Comparison of ENCODE assay signal across 15 mouse cellular contexts in genomic region chr10:96338609-96338978, GRCm38 (mm10).
DNase-seq lines count a peak whose midpoint lies in the region; ATAC-seq and TF ChIP-seq lines count a peak whose summit lies in the region.
"Had no signal": no experiment of that assay in that cellular context is flagged by ENCODE, and none has a peak within 500 bp of the region (broad histone marks: within the 10 kb centered on the region; RNA-seq: fewer than 3 reads in every experiment).

No protein-coding gene starts in this region.

- no peak overlapping the region for H3K4me3 ChIP-seq in lung, embryonic 16.5 days (ENCODE audit: low read length)
- H3K4me3 ChIP-seq in myocyte = no peak overlapping the region
- no peak overlapping the region for H3K4me3 ChIP-seq in hindbrain, embryonic 16.5 days (ENCODE audit: low read length)
- H3K4me3 ChIP-seq in forebrain, embryonic 15.5 days = no peak overlapping the region
- H3K4me3 ChIP-seq: embryonic facial prominence, embryonic 12.5 days; neural tube, embryonic 13.5 days had no signal

- ATAC-seq in lung, embryonic 16.5 days (ENCODE audit: low read depth) = no peak
- peak; percentile 19 for ATAC-seq in CD4-positive, CD25-positive, alpha-beta regulatory T cell, adult 4 months
- no peak for ATAC-seq in hindbrain, embryonic 16.5 days
- no peak for ATAC-seq in forebrain, embryonic 15.5 days (replicated peaks)

- no peaks in the 10 kb centered on the region for H3K27me3 ChIP-seq in lung, embryonic 16.5 days (ENCODE audit: control insufficient read depth, insufficient read depth, low read depth, low read length)
- H3K27me3 ChIP-seq in myocyte (ENCODE audit: control insufficient read depth, insufficient read depth, insufficient read length) = no peaks in the 10 kb centered on the region
- no peaks in the 10 kb centered on the region for H3K27me3 ChIP-seq in hindbrain, embryonic 16.5 days (replicated peaks; ENCODE audit: control insufficient read depth, insufficient read depth, low read length)
- no peaks in the 10 kb centered on the region for H3K27me3 ChIP-seq in forebrain, embryonic 15.5 days
- H3K27me3 ChIP-seq: embryonic facial prominence, embryonic 12.5 days; neural tube, embryonic 13.5 days had no signal

- H3K9me3 ChIP-seq in lung, embryonic 16.5 days (ENCODE audit: control insufficient read depth, low read length) = no peaks in the 10 kb centered on the region
- H3K9me3 ChIP-seq in hindbrain, embryonic 16.5 days (ENCODE audit: control insufficient read depth, low read length) = no peaks in the 10 kb centered on the region
- no peaks in the 10 kb centered on the region for H3K9me3 ChIP-seq in forebrain, embryonic 15.5 days
- H3K9me3 ChIP-seq: embryonic facial prominence, embryonic 12.5 days; neural tube, embryonic 13.5 days had no signal

- H3K27ac ChIP-seq in lung, embryonic 16.5 days (ENCODE audit: low read length) = peak overlapping the region; percentile 86
- H3K27ac ChIP-seq in hindbrain, embryonic 16.5 days (ENCODE audit: low read depth, low read length) = no peak overlapping the region
- H3K27ac ChIP-seq in forebrain, embryonic 15.5 days (replicated peaks) = no peak overlapping the region
- H3K27ac ChIP-seq: embryonic facial prominence, embryonic 12.5 days; hindbrain, embryonic 14.5 days; neural tube, embryonic 13.5 days had no signal

- 47% methylated on average over 2 of the region's 2 CpGs for WGBS in lung, embryonic 16.5 days
- WGBS in hindbrain, embryonic 16.5 days = 94% methylated on average over 2 of the region's 2 CpGs
- WGBS in forebrain, embryonic 15.5 days = 98% methylated on average over 2 of the region's 2 CpGs

- H3K36me3 ChIP-seq in lung, embryonic 16.5 days (ENCODE audit: control insufficient read depth, insufficient read depth, low read length) = no peaks in the 10 kb centered on the region
- H3K36me3 ChIP-seq in myocyte (ENCODE audit: control insufficient read depth, insufficient read depth) = no peaks in the 10 kb centered on the region
- H3K36me3 ChIP-seq in hindbrain, embryonic 16.5 days (ENCODE audit: control insufficient read depth, insufficient read depth, low read length) = no peaks in the 10 kb centered on the region
- no peaks in the 10 kb centered on the region for H3K36me3 ChIP-seq in forebrain, embryonic 15.5 days
- H3K36me3 ChIP-seq: embryonic facial prominence, embryonic 12.5 days; neural tube, embryonic 13.5 days had no signal

- no peak overlapping the region for H3K9ac ChIP-seq in lung, embryonic 16.5 days (ENCODE audit: low read length)
- no peak overlapping the region for H3K9ac ChIP-seq in hindbrain, embryonic 16.5 days (ENCODE audit: low read depth, low read length)
- no peak overlapping the region for H3K9ac ChIP-seq in forebrain, embryonic 15.5 days (replicated peaks)
- H3K9ac ChIP-seq: embryonic facial prominence, embryonic 12.5 days; hindbrain, embryonic 14.5 days; neural tube, embryonic 13.5 days had no signal

- no peak for TF ChIP-seq POLR2A in myocyte (IDR thresholded peaks at IDR 0.05; ENCODE audit: insufficient read length, low read depth)

- H3K79me2 ChIP-seq in myocyte (ENCODE audit: control insufficient read depth, insufficient read depth) = no peaks in the 10 kb centered on the region

- peaks cover 10% of the 10 kb centered on the region; the same call in 1 of the 2 replicates for H3K4me1 ChIP-seq in lung, embryonic 16.5 days (replicated peaks; ENCODE audit: control insufficient read depth, insufficient read depth, low read length)
- H3K4me1 ChIP-seq in hindbrain, embryonic 16.5 days (ENCODE audit: control insufficient read depth, insufficient read depth, low read depth, low read length) = no peaks in the 10 kb centered on the region
- H3K4me1 ChIP-seq in forebrain, embryonic 15.5 days = peaks cover 5% of the 10 kb centered on the region; the same call in 1 of the 2 replicates
- H3K4me1 ChIP-seq: embryonic facial prominence, embryonic 12.5 days had no signal

- no peak overlapping the region for H3ac ChIP-seq in myocyte (ENCODE audit: control insufficient read depth, insufficient read length)

- no peak overlapping the region for H3K4me2 ChIP-seq in lung, embryonic 16.5 days (ENCODE audit: low read depth, low read length)
- no peak overlapping the region for H3K4me2 ChIP-seq in myocyte (ENCODE audit: low read depth)
- no peak overlapping the region for H3K4me2 ChIP-seq in hindbrain, embryonic 16.5 days (ENCODE audit: low read length)
- H3K4me2 ChIP-seq in forebrain, embryonic 15.5 days (replicated peaks) = no peak overlapping the region
- H3K4me2 ChIP-seq: embryonic facial prominence, embryonic 12.5 days; hindbrain, embryonic 14.5 days; liver, embryonic 11.5 days; neural tube, embryonic 13.5 days had no signal

- DNase-seq in lung, postnatal 10 days = no peak
- DNase-seq in fibroblast of lung, adult 2 months (ENCODE audit: low read depth) = peak; percentile 58
- DNase-seq: cerebellum, postnatal 36 days; heart, postnatal 14 days; kidney, adult 11 months; kidney, postnatal 14 days had no signal

TF ChIP-seq in myocyte, 11 proteins besides CTCF, POLR2A, EP300 and RAD21:
- TF ChIP-seq MYOD1 (IDR thresholded peaks at IDR 0.05; ENCODE audit: control insufficient read depth in 1 of 3, insufficient read length in 2 of 3, low read depth in 2 of 3) (no peak), CEBPB (IDR thresholded peaks at IDR 0.05; ENCODE audit: insufficient read depth, poor library complexity, severe bottlenecking) (peak; percentile 94)
